Mouse (Mus musculus): ENCODE measurements around the gene Tmeff1.

DNA sequence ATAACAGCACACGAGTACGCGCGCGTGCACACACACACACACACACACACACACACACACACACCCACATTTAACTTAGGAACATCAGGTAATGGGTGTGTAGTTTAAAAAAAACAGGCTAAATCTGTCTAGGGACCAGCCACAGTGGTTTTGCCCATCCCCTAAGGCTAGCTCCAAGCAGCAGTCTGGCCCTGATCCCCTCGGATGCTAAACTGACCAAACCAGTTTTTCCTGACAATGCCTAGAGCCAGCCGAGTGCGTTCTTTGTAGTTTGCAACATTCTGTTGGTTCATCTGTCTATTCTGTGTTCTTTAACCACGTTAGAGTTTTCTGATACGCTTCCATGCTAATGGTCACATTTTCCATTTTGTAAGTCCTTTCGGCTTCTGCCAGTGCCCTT is 112.3 kb downstream of the Tmeff1 start:
- no peak for TF ChIP-seq POLR2A (IDR thresholded peaks at IDR 0.05; ENCODE audit: extremely low read depth, insufficient read depth, low read length)
- TF ChIP-seq CTCF (IDR thresholded peaks at IDR 0.05; ENCODE audit: extremely low read depth, insufficient read depth, low read length), result no peak

All from cortical plate, adult 2 months (tissue).